Mouse (Mus musculus): ENCODE results near the gene Cygb. TPM values are rescaled to one million over a fixed set of nuclear protein-coding genes. Genes with fewer than 3 reads are reported as not detected.

The Cygb gene
- total and polyA plus RNA-seq, 3 experiments, result not detected

GRCm38 (mm10) chr11:116604097-116604496 lies 50.0 kb downstream of the Cygb start:
- Histone ChIP-seq H3K4me1 (ENCODE audit: control insufficient read depth in 1 of 2, insufficient read depth in 2 of 2) (peaks cover 7 to 26% of the 10 kb centered on the region in 2 experiments), H3K27ac (ENCODE audit: insufficient read depth, low read depth) (no peak overlapping the region), H3K79me2 (replicated peaks; ENCODE audit: control insufficient read depth, extremely low read depth, insufficient read depth, poor library complexity, severe bottlenecking) (no peaks in the 10 kb centered on the region), H3K9ac (ENCODE audit: insufficient read depth, low read depth) (no peak overlapping the region), H3K4me2 (ENCODE audit: insufficient read depth, low read depth, poor library complexity, severe bottlenecking) (no peak overlapping the region), H3K36me3 (replicated peaks in 1 of 2; ENCODE audit: control insufficient read depth in 1 of 2, insufficient read depth in 1 of 2, low read length in 1 of 2) (peaks cover 88 to 98% of the 10 kb centered on the region in 2 experiments), H3K9me3 (replicated peaks; ENCODE audit: low read length) (no peaks in the 10 kb centered on the region), H3K27me3 (replicated peaks) (no peaks in the 10 kb centered on the region), H3K4me3 (replicated peaks in 1 of 3; ENCODE audit: low read depth in 2 of 3, low read length in 2 of 3, poor library complexity in 1 of 3) (no peak overlapping the region)
- no peak for TF ChIP-seq POLR2A (IDR thresholded peaks at IDR 0.05; ENCODE audit: low read depth, low read length)
- no peak for TF ChIP-seq ZKSCAN1 (IDR thresholded peaks at IDR 0.05; ENCODE audit: borderline replicate concordance, low read depth, low read length)
- no peak for TF ChIP-seq EP300 (IDR thresholded peaks at IDR 0.05; ENCODE audit: low read length)
- no peak for TF ChIP-seq MAFK (IDR thresholded peaks at IDR 0.05; ENCODE audit: insufficient replicate concordance, low read length)
- no peak for TF ChIP-seq MEF2A (IDR thresholded peaks at IDR 0.05; ENCODE audit: borderline replicate concordance, low read depth, low read length)
- no peak for TF ChIP-seq JUN (IDR thresholded peaks at IDR 0.05; ENCODE audit: insufficient read depth, low read depth, low read length)
- TF ChIP-seq TCF12 (IDR thresholded peaks at IDR 0.05; ENCODE audit: low read depth, low read length), result no peak
- no peak for TF ChIP-seq IRF4 (IDR thresholded peaks at IDR 0.05; ENCODE audit: low read depth, low read length)
- no peak for TF ChIP-seq RCOR1 (conservative IDR thresholded peaks at IDR 0.05; ENCODE audit: low read depth, low read length)
- TF ChIP-seq SMC3 (IDR thresholded peaks at IDR 0.05; ENCODE audit: low read depth, low read length), result no peak
- no peak for TF ChIP-seq USF2 (conservative IDR thresholded peaks at IDR 0.05; ENCODE audit: low read depth, low read length)
- dilution Hi-C loops (cut with MboI; ENCODE audit: extremely low pct_ligation_motif_present, extremely low pct_unique_long_range_greater_than_20kb, low sequenced_read_pairs), result no loop called here
- in situ Hi-C loops (cut with MboI; ENCODE audit: low pct_ligation_motif_present, low pct_unique_long_range_greater_than_20kb, low sequenced_read_pairs), result no loop called here
- no peak for DNase-seq (ENCODE audit: extremely low read depth)

GRCm38 (mm10) chr11:116603339-116603738 lies 50.8 kb downstream of the Cygb start:
- peaks cover 89 to 98% of the 10 kb centered on the region in 2 experiments for H3K36me3 ChIP-seq (replicated peaks in 1 of 2; ENCODE audit: control insufficient read depth in 1 of 2, insufficient read depth in 1 of 2, low read length in 1 of 2)
- no peak overlapping the region for H3K9ac ChIP-seq (ENCODE audit: insufficient read depth, low read depth)
- no peaks in the 10 kb centered on the region for H3K79me2 ChIP-seq (replicated peaks; ENCODE audit: control insufficient read depth, extremely low read depth, insufficient read depth, poor library complexity, severe bottlenecking)
- no peaks in the 10 kb centered on the region for H3K9me3 ChIP-seq (replicated peaks; ENCODE audit: low read length)
- TF ChIP-seq JUND (conservative IDR thresholded peaks at IDR 0.05; ENCODE audit: low read depth, low read length) (no peak), SMC3 (IDR thresholded peaks at IDR 0.05; ENCODE audit: low read depth, low read length) (peak; percentile 84), RAD21 (IDR thresholded peaks at IDR 0.05; ENCODE audit: low read depth, low read length) (peak; percentile 79), ZKSCAN1 (IDR thresholded peaks at IDR 0.05; ENCODE audit: borderline replicate concordance, low read depth, low read length) (no peak), GABPA (IDR thresholded peaks at IDR 0.05; ENCODE audit: insufficient replicate concordance, low read depth, low read length) (no peak), CTCF (conservative IDR thresholded peaks at IDR 0.05 in 1 of 2, IDR thresholded peaks at IDR 0.05 in 1 of 2; ENCODE audit: low read depth in 2 of 2, low read length in 2 of 2) (peak; percentile 76 to 88), KAT2A (IDR thresholded peaks at IDR 0.05; ENCODE audit: insufficient replicate concordance, low read length) (no peak)
- no peak overlapping the region for H3K4me3 ChIP-seq (replicated peaks in 1 of 3; ENCODE audit: low read depth in 2 of 3, low read length in 2 of 3, poor library complexity in 1 of 3)
- peaks cover 7 to 18% of the 10 kb centered on the region in 2 experiments for H3K4me1 ChIP-seq (ENCODE audit: control insufficient read depth in 1 of 2, insufficient read depth in 2 of 2)
- peak; percentile 63 for DNase-seq (ENCODE audit: extremely low read depth)
- H3K27me3 ChIP-seq (replicated peaks), result no peaks in the 10 kb centered on the region
- dilution Hi-C loops (cut with MboI; ENCODE audit: extremely low pct_ligation_motif_present, extremely low pct_unique_long_range_greater_than_20kb, low sequenced_read_pairs) (no loop called here), in situ Hi-C loops (cut with MboI; ENCODE audit: low pct_ligation_motif_present, low pct_unique_long_range_greater_than_20kb, low sequenced_read_pairs) (no loop called here)
- no peak overlapping the region for H3K4me2 ChIP-seq (ENCODE audit: insufficient read depth, low read depth, poor library complexity, severe bottlenecking)
- no peak overlapping the region for H3K27ac ChIP-seq (ENCODE audit: insufficient read depth, low read depth)
